In the genomic region with DNA sequence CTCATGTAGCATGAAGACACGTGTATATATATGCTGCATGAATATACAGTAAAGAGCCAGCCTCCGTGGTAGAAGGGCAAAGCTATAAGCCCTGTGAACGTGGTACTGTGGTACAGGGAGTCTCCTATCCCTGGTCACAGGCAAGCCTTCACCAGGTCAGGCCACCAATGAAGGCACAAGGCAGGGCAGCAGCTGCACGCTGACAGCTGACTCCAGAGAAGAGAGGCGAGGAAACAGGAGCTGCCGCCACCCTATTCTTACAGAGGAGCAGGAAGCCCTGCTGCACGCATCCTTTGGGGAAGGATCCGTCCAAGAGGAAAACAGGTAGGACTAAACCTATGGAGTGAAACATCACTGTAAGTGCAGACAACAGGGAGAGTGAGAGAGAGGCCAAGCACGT, we compare ENCODE assay signal across 15 mouse cellular contexts.
"Had no signal": no experiment of that assay in that cellular context is flagged by ENCODE, and none has a peak within 500 bp of the region (broad histone marks: within the 10 kb centered on the region; RNA-seq: fewer than 3 reads in every experiment).

No protein-coding gene starts in this region.

- H3K27ac ChIP-seq: lung, embryonic 15.5 days; macrophage; midbrain, embryonic 13.5 days; midbrain, embryonic 15.5 days; neural tube, embryonic 13.5 days; neural tube, embryonic 15.5 days; stomach, embryonic 15.5 days; stomach, postnatal 0 days had no signal

- ATAC-seq: lung, postnatal 0 days; midbrain, embryonic 13.5 days; midbrain, embryonic 15.5 days had no signal

- DNase-seq: lung, adult 2 months; lung, postnatal 14 days; right cerebral cortex, postnatal 14 days; thymus, postnatal 25 days had no signal

- H3K9me3 ChIP-seq: lung, embryonic 15.5 days; megakaryocyte, embryonic 14.5 days; midbrain, embryonic 13.5 days; midbrain, embryonic 15.5 days; neural tube, embryonic 13.5 days; neural tube, embryonic 15.5 days; stomach, embryonic 15.5 days had no signal

- H3K4me1 ChIP-seq: megakaryocyte, embryonic 14.5 days; midbrain, embryonic 15.5 days; neural tube, embryonic 13.5 days; neural tube, embryonic 15.5 days; stomach, embryonic 15.5 days had no signal

- H3K4me2 ChIP-seq: lung, embryonic 15.5 days; midbrain, embryonic 11.5 days; midbrain, embryonic 13.5 days; midbrain, embryonic 15.5 days; neural tube, embryonic 13.5 days; neural tube, embryonic 15.5 days; stomach, embryonic 15.5 days had no signal

- H3K27me3 ChIP-seq: lung, embryonic 15.5 days; megakaryocyte, embryonic 14.5 days; midbrain, embryonic 13.5 days; midbrain, embryonic 15.5 days; neural tube, embryonic 13.5 days; neural tube, embryonic 15.5 days; stomach, embryonic 15.5 days had no signal

- H3K9ac ChIP-seq: lung, embryonic 15.5 days; midbrain, embryonic 13.5 days; midbrain, embryonic 15.5 days; neural tube, embryonic 13.5 days; neural tube, embryonic 15.5 days; stomach, embryonic 15.5 days had no signal

- H3K4me3 ChIP-seq: lung, embryonic 15.5 days; megakaryocyte, embryonic 14.5 days; midbrain, embryonic 13.5 days; midbrain, embryonic 15.5 days; neural tube, embryonic 13.5 days; neural tube, embryonic 15.5 days; stomach, embryonic 15.5 days had no signal

- H3K36me3 ChIP-seq: lung, embryonic 15.5 days; midbrain, embryonic 13.5 days; midbrain, embryonic 15.5 days; neural tube, embryonic 13.5 days; neural tube, embryonic 15.5 days; stomach, embryonic 15.5 days had no signal
